ENCODE assay signal across 11 mouse cellular contexts in the genomic region with DNA sequence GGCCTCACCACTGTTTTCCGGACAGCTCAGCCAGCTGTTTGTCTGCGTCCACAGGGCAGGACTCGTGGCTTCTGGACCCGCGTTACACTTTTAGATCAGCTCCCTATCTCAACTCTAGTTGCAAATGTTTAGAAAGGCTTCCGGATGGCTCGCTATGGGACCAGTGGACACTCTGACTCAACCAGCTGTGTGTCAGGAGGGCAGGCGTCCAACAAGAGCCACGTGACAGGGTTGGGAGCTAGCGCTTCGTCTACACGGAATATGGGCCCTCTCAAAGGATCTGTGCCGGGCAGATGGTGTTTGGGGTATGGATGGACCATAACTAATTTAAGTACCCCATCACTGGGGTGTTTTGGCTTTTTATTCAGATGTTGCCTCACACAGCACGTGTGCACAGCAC. TPM values are rescaled to one million over a fixed set of nuclear protein-coding genes. Genes with fewer than 3 reads are reported as not detected.
DNase-seq lines count a peak whose midpoint lies in the region; ATAC-seq and TF ChIP-seq lines count a peak whose summit lies in the region.
"Had no signal": no experiment of that assay in that cellular context is flagged by ENCODE, and none has a peak within 500 bp of the region (broad histone marks: within the 10 kb centered on the region; RNA-seq: fewer than 3 reads in every experiment).

No protein-coding gene starts in this region.

- H3K4me3 ChIP-seq in lung, postnatal 0 days (ENCODE audit: low read depth, low read length) = no peak overlapping the region
- no peak overlapping the region for H3K4me3 ChIP-seq in left cerebral cortex, adult 2 months
- H3K4me3 ChIP-seq: megakaryocyte, embryonic 14.5 days had no signal

- H3K9me3 ChIP-seq in lung, postnatal 0 days (ENCODE audit: low read length) = no peaks in the 10 kb centered on the region

- H3K27me3 ChIP-seq in lung, postnatal 0 days (replicated peaks; ENCODE audit: insufficient read depth, low read length) = no peaks in the 10 kb centered on the region

- peak; percentile 73 for ATAC-seq in lung, postnatal 0 days

- no peak for TF ChIP-seq CTCF in lung, postnatal 0 days (IDR thresholded peaks at IDR 0.05)
- no peak for TF ChIP-seq CTCF in left cerebral cortex, adult 2 months (IDR thresholded peaks at IDR 0.05)

- WGBS in lung, postnatal 0 days = 41% methylated on average over 14 of the region's 14 CpGs

- H3K9ac ChIP-seq in lung, postnatal 0 days (replicated peaks; ENCODE audit: low read depth) = no peak overlapping the region

- no peak overlapping the region for H3K27ac ChIP-seq in lung, postnatal 0 days (ENCODE audit: low read length)
- no peak overlapping the region for H3K27ac ChIP-seq in left cerebral cortex, adult 2 months

- DNase-seq in kidney, adult 18-20 months = peak; percentile 51
- no peak for DNase-seq in kidney, postnatal 14 days
- DNase-seq in adipocyte (ENCODE audit: low spot score) = peak; percentile 40
- DNase-seq in gastrocnemius, postnatal 36 days = peak; percentile 49 to 51
- DNase-seq in lung, postnatal 0 days (ENCODE audit: low spot score) = peak; percentile 55
- DNase-seq in testis, postnatal 14 days (ENCODE audit: low spot score) = no peak
- DNase-seq in left cerebral cortex, postnatal 36 days (ENCODE audit: low spot score in 2 of 2) = no peak
- DNase-seq in left cerebral cortex, adult 2 months (ENCODE audit: extremely low spot score in 1 of 2, low spot score in 2 of 2) = no peak
- DNase-seq: cerebellum, adult 2 months; thymus, adult 18-20 months had no signal

- TF ChIP-seq EP300 in lung, postnatal 0 days (IDR thresholded peaks at IDR 0.05) = no peak

- no peaks in the 10 kb centered on the region for H3K4me1 ChIP-seq in lung, postnatal 0 days (ENCODE audit: insufficient read depth, low read depth, low read length)
- H3K4me1 ChIP-seq: megakaryocyte, embryonic 14.5 days had no signal

- intact Hi-C loops in gastrocnemius, postnatal 36 days (cut with DNase I) = no loop called here
- intact Hi-C loops in left cerebral cortex, postnatal 36 days (cut with DNase I) = no loop called here
- intact Hi-C loops in left cerebral cortex, adult 2 months (cut with DNase I) = no loop called here

- H3K4me2 ChIP-seq in lung, postnatal 0 days (replicated peaks; ENCODE audit: low read depth, low read length) = no peak overlapping the region

- no peaks in the 10 kb centered on the region for H3K36me3 ChIP-seq in lung, postnatal 0 days (ENCODE audit: insufficient read depth, low read length)

RNA-seq across cellular contexts. Expression of a gene that starts 9.8 kb away (rescaled TPM):
- 10 to 100 TPM; 42.7 to 51.2 TPM for total RNA-seq in gastrocnemius, postnatal 36 days (2021)
- polyA plus RNA-seq in lung, postnatal 0 days (2015; fragmentation: Nextera tagmentation; extraction: Ambion mirVana) = 1.9 and 2.0 TPM in 2 replicates
- total RNA-seq in left cerebral cortex, postnatal 36 days (2021) = 100 to 1,000 TPM in 1 of 2 experiments, 10 to 100 TPM in 1; 87.0 to 130 TPM
- 100 to 1,000 TPM; 108 TPM for total RNA-seq in left cerebral cortex, adult 2 months (2021)

Comparison
In these comparisons a context has a peak if more than half of its experiments do, and no peak if none do; other contexts are left out.
1. DNase-seq: peak in kidney, adult 18-20 months (single experiment), adipocyte (single experiment), gastrocnemius, postnatal 36 days (2 of 2) and lung, postnatal 0 days (single experiment); none in kidney, postnatal 14 days (single experiment), testis, postnatal 14 days (single experiment), left cerebral cortex, postnatal 36 days (0 of 2) and left cerebral cortex, adult 2 months (0 of 2).